Mouse (Mus musculus): Measurements from ENCODE around the gene Mkrn1.
"Not testable (repeated sequence)": the region's sequence is repeated elsewhere in the genome, so short reads cannot be mapped to it uniquely, and the experiment has no call there.

Gene Mkrn1

GRCm38 (mm10) chr6:39430722-39431121, 10.5 kb upstream of the Mkrn1 start:
- no peak for DNase-seq (ENCODE audit: low read depth, low spot score)

DNA sequence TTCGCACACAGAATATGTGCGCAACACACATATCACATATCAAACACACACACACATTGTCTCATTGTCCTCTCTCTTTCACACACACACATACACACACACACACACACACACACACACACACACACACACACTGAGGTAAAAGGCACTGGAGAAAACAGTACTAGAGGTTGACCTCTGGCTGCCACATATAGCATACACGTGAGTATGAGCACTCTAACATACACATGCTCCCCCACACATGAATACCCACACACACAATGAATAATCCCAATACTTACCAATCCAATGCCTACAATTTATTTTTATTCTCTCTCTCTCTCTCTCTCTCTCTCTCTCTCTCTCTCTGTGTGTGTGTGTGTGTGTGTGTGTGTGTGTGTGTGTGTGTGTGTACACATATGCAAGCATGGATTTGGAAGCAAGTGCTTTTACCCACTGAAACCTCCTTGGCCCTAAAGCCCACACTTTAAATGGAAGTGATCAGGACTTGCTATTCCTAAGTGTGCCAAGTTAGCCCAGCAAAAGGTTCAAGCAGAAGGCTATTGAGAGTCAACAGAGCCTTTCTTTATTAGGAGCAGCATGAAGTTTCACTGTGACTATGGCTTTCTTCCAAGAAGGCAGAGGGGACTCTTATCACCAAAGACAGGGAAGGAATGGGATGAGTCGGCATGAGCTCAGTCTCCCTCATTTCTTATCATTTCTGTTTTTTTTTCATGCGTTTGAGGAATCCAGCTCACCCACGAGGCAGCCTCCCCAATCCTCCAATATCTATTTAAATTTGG, 8.9 kb upstream of the Mkrn1 start:
- DNase-seq (ENCODE audit: low read depth, low spot score) = peak; percentile 33

- DNase-seq (ENCODE audit: low read depth, low spot score) = peak; percentile 96
Observed at GRCm38 (mm10) chr6:39427276-39428003, 7.2 kb upstream of the Mkrn1 start.

DNA sequence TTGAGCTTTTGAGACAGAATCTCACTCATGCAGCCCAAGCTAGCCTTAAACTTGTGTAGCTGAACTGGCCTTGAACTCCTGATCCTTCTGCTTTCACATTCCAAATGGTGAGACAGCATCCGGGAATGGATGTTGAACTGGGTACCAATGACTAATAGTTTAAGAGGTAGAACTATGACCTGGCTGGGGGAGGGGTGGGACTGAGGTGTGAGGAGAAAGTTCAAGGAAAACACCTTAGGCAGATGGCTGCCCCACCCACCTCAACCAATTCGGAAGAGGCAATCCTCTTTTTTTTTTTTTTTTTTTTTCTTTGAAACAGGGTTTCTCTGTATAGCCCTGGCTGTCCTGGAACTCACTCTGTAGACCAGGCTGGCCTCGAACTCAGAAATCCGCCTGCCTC, 6.5 kb upstream of the Mkrn1 start:
- DNase-seq (ENCODE audit: low read depth, low spot score) = peak; percentile 43

DNA sequence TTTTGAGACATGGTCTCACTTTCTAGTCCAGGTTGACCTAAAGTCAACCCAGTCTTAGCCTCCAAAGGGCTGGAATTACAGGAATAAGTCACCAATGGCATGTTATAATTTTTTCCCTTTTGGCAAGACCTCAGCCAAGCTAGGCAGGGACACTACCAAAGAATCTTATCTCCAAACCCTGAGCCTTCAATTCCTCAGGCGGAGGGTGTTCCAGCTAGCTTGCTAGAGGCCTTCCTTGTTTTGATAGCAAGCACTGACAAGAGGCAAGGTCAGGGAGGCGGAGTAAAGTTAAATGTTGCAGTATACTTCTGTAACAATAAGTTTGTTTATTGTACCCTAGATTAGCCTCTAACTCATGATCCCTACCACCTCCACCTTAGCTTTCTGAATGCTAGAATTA, 4.9 kb upstream of the Mkrn1 start:
- DNase-seq (ENCODE audit: low read depth, low spot score) = no peak

- no peak for DNase-seq (ENCODE audit: low read depth, low spot score)
Observed at GRCm38 (mm10) chr6:39423686-39424085, 3.4 kb upstream of the Mkrn1 start.

DNA sequence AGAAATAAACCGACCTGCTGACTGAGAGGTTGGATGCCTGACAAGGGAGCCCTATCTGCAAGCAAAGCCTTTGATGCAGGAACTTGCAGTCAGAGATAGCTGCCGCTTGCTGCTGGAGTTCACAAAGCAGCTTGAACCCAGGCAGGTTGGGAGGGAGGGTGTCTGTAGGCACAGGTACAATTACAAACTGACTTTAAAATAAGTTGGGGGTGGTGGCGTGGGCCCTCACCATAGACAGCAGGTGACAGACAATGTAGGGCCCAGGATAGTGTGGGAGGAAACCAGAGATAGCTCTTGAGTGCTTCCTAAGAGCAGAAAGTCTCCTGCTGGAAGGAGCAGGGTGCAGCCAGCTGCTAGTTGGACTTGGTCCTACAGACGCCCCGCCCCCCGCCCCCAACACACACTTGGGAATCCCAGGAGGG, 2.9 kb upstream of the Mkrn1 start:
- DNase-seq (ENCODE audit: low read depth, low spot score) = no peak

- DNase-seq (ENCODE audit: low read depth, low spot score) = no peak
Observed at GRCm38 (mm10) chr6:39420867-39421266, 605 bp upstream of the Mkrn1 start.

DNA sequence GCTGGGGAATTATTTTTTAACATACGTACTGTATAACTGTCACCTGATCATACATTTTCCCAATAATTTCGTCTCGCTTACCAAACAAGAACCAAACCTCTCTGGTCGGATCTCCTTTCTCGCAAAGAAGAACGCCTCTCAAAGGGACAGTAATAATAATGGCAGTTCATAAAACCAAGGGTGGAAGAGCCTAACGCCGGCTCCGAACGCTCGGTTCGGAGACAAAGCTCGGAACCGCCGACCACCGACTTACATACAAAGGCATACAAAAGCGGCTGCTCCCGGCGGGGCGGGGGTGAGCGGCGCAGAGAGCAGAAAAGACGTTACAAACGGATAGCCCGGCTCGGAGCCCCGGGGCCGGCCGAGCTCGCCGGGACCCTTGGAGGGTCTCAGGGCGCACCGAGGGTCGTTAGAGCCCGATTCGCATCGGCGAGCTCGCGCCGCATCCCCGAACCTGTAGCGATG, 844 bp downstream of the Mkrn1 start:
- DNase-seq (ENCODE audit: low read depth, low spot score) = peak; percentile 17

- not testable (repeated sequence) for DNase-seq (ENCODE audit: low read depth, low spot score)
Observed at GRCm38 (mm10) chr6:39416654-39417053, 3.6 kb downstream of the Mkrn1 start.

- DNase-seq (ENCODE audit: low read depth, low spot score) = peak; percentile 86
Observed at GRCm38 (mm10) chr6:39415762-39416161, 4.5 kb downstream of the Mkrn1 start.

- no peak for DNase-seq (ENCODE audit: low read depth, low spot score)
Observed at GRCm38 (mm10) chr6:39414106-39414505, 6.2 kb downstream of the Mkrn1 start.

DNA sequence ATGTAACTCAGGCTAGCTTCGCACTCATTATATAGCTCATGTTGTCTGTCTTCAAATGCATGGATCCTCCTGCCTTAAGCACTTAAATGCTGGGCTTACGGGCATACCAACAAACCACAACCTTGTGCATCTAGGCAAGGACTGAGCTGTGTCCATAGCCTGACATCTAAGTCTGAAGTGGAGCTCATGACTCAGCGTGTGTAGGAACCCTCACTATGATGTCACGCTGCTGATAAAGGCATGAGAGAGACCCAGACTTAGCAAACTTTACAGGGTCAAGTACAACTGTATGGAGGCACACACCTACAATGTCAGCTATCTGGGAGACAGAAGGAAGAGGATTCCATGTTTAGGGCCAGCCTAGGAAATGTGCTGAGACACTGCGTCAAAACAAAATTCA, 13.8 kb downstream of the Mkrn1 start:
- DNase-seq (ENCODE audit: low read depth, low spot score) = peak; percentile 48

DNA sequence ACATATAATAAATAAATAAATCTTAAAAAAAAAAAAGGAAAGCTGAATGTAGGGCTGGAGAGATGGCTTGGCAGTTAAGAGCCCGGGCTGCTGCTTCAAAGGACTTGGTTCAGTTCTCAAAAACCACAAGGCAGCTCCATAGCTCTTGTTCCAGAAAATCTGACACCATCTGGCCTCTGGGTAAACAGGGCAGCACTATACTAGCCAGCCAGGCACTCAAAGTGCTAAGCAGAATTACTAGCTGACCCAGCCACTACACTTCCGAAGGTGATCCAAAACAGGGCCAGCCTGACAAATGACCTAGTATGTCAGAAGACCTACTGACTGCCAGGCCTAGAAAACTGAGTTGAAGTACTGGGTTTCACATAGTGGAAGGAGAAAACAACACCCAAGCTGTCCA, 17.1 kb downstream of the Mkrn1 start:
- DNase-seq (ENCODE audit: low read depth, low spot score) = no peak

GRCm38 (mm10) chr6:39400343-39400742, 19.9 kb downstream of the Mkrn1 start:
- peak; percentile 85 for DNase-seq (ENCODE audit: low read depth, low spot score)

DNA sequence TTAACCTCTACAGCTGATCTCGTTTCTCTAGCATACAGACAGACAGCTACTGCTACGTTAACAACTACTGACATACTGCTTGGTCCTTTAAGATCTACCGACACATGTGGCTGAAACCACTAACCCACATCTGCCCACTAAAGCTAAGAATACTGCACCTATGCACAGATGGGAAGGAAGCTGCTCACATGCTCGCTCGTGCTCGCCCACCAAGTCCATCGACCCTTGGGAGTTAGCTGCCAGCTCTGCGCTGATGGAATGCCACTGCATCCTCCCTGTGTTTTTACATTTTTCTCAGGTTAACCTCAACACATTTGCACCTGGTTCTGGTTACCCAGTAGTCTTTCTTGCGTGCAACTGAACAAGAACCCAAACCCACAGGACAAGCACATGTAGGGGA, 21.9 kb downstream of the Mkrn1 start:
- DNase-seq (ENCODE audit: low read depth, low spot score) = no peak

DNA sequence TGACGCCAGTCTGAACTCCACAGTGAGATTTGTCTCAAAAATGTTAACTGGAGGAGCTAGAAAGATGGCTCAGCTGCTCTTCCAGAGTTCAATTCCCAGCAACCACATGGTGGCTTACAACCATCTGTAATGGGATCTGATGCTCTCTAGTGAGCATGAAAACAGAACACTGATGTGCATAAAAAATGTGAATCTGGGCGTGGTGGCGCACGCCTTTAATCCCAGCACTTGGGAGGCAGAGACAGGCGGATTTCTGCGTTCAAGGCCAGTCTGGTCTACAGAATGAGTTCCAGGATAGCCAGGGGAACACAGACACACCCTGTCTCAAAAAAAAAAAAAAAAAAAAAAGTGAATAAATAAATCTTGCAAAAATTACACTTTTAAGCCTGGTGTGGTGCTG, 23.2 kb downstream of the Mkrn1 start:
- DNase-seq (ENCODE audit: low read depth, low spot score) = no peak

DNA sequence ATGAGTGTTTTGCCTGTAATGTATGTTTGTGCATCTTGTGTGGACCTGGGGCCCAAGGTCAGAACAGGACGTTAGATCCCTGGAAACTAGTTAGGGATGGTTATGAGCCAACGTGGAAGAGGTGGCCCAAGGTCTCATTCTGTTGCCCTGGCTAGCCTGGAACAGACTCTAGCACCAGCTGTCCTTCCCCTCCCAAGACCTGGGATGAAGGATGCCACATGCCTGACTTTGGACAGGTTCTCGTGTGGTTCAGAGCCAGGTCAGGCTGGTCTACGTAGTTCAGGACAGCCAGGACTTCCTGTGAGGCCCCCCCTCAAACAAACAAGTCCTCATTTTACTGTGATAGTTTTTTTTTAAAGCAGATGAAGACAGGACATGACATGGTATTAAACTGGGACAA, 24.3 kb downstream of the Mkrn1 start:
- DNase-seq (ENCODE audit: low read depth, low spot score) = no peak

GRCm38 (mm10) chr6:39395471-39395870, 24.8 kb downstream of the Mkrn1 start:
- no peak for DNase-seq (ENCODE audit: low read depth, low spot score)

DNA sequence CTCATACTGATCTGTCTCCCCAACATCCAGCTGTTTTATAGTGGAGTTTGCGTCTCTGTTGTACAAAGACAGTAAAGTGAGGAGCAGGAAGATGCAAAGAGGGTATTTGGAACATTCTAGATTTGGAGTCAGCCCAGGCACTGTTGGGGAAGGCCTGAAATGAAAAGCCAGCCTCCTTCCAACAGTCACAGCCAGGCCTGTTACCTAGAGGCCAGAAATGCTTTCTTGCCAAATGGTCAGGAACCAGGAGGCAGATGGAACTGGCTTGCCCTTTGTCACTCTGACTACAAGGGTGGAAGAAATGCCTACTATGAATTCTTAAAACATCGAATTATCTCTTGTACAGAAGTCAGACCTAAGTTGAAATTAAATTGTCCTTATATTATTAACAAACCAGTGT, 30.3 kb downstream of the Mkrn1 start:
- no peak for DNase-seq (ENCODE audit: low read depth, low spot score)

GRCm38 (mm10) chr6:39381125-39381880, 39.0 kb downstream of the Mkrn1 start, which contains the start of gene Rab19:
Rab19 (plus strand) TSS chr6:39381175.
- no peak for DNase-seq (ENCODE audit: low read depth, low spot score)

DNA sequence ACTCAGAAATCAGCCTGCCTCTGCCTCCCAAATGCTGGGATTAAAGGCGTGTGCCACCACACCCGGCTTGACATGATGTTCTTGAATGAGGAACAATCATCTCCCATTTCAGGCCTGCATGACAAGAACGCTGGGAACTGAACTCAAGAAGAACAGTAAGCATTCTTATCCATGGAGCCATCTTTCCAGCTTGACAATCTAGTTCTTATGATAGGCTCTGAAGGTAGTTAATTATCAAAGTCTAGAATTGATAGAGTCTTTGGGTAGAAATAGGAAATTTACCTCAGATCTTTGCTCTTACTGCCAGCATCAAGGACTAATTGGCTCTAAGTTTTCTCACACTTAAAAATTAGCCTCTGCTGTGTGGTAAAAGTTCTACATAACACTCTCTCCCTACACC, 40.0 kb downstream of the Mkrn1 start:
- DNase-seq (ENCODE audit: low read depth, low spot score) = no peak

Measured in 3T3-L1 (cell line).